Mouse (Mus musculus) forebrain, embryonic 14.5 days (tissue): Measurements from ENCODE around the gene Hecw2. TPM values are rescaled to one million over a fixed set of nuclear protein-coding genes. Genes with fewer than 3 reads are reported as not detected.

Experiments used
- ATAC-seq: fragments of 200-750 bp; cut with Nextera tagmentation; 2 replicates; pipeline ENCODE4 v1.8.0; 2017; ENCODE audit warnings: mild to moderate bottlenecking, moderate library complexity
- DNase-seq: peaks from one replicate; pipeline ENCODE4 v3.0.0-alpha.2; 2015; ENCODE audit warnings: low spot score
- H3K27ac ChIP-seq: fragments of 300-500 bp; sonication (generic); 2 replicates; pipeline ENCODE4 v1.5.1; 2014; ENCODE audit warnings: low read depth, mild to moderate bottlenecking, control low read depth, low read length, moderate library complexity
- H3K27me3 ChIP-seq: fragments of 300-500 bp; sonication (generic); replicated peaks from 2 replicates; pipeline ENCODE4 v1.6.1; 2014; ENCODE audit warnings: low read length, control low read depth, mixed read lengths; ENCODE audit not compliant: control insufficient read depth, insufficient read depth
- H3K36me3 ChIP-seq: fragments of 300-500 bp; sonication (generic); 2 replicates; pipeline ENCODE4 v1.6.1; 2014; ENCODE audit warnings: low read length, control low read depth; ENCODE audit not compliant: control insufficient read depth, insufficient read depth
- H3K4me1 ChIP-seq: fragments of 300-500 bp; sonication (generic); 2 replicates; pipeline ENCODE4 v1.6.1; 2014; ENCODE audit warnings: antibody characterized with exemption, low read length, control low read depth; ENCODE audit not compliant: control insufficient read depth, insufficient read depth
- H3K4me2 ChIP-seq: fragments of 300-500 bp; sonication (generic); 2 replicates; pipeline ENCODE4 v1.6.1; 2014; ENCODE audit warnings: mild to moderate bottlenecking, control low read depth, low read length
- H3K4me3 ChIP-seq: fragments of 300-500 bp; sonication (generic); 2 replicates; pipeline ENCODE4 v1.5.1; 2014; ENCODE audit warnings: low read depth, low read length, control low read depth
- H3K9ac ChIP-seq: fragments of 300-500 bp; sonication (generic); 2 replicates; pipeline ENCODE4 v1.6.1; 2014; ENCODE audit warnings: mild to moderate bottlenecking, low read length, control low read depth, moderate library complexity
- H3K9me3 ChIP-seq: fragments of 300-500 bp; sonication (generic); replicated peaks from 2 replicates; pipeline ENCODE4 v1.6.1; 2016; ENCODE audit warnings: low read length, control low read depth, mixed read lengths; ENCODE audit not compliant: control insufficient read depth
- WGBS: fragments of 180-500 bp; shearing (Covaris S2); extraction: QIAGEN DNeasy Blood & Tissue Kit; methylation state at CpG from one replicate; pipeline ENCODE4 v1.1.7; 2014; 5-methylcytosine and 5-hydroxymethylcytosine counted together
- microRNA-seq: library from miRNA; unstranded; fragments of <30 nt; microRNA quantifications from one replicate; pipeline ENCODE4, GENCODE M21; 2016
- polyA plus RNA-seq: library from polyadenylated mRNA; unstranded; fragments of >200 nt; fragmentation: Nextera tagmentation; extraction: Ambion mirVana; gene quantifications from 2 replicates; pipeline ENCODE4 v1.2.1, GENCODE M21; 2014

Hecw2 gene
- polyA plus RNA-seq, 1 experiment from 2014 or later, result 1.7 TPM

GRCm38 (mm10) chr1:53772967-53773366, 422.0 kb downstream of the Hecw2 start:
- no peak overlapping the region for H3K4me3 ChIP-seq
- no peaks in the 10 kb centered on the region for H3K36me3 ChIP-seq
- ATAC-seq (no peak), DNase-seq (no peak)
- H3K9me3 ChIP-seq, result no peaks in the 10 kb centered on the region
- H3K9ac ChIP-seq, result no peak overlapping the region
- WGBS, result 95% methylated on average over 3 of the region's 3 CpGs
- no peaks in the 10 kb centered on the region for H3K4me1 ChIP-seq
- H3K27ac ChIP-seq, result no peak overlapping the region
- H3K4me2 ChIP-seq, result no peak overlapping the region
- no peaks in the 10 kb centered on the region for H3K27me3 ChIP-seq

- H3K36me3 ChIP-seq, result no peaks in the 10 kb centered on the region
- no peak overlapping the region for H3K27ac ChIP-seq
- WGBS, result 93% methylated on average over 6 of the region's 6 CpGs
- H3K4me2 ChIP-seq, result no peak overlapping the region
- H3K4me1 ChIP-seq, result no peaks in the 10 kb centered on the region
- no peaks in the 10 kb centered on the region for H3K27me3 ChIP-seq
- H3K9me3 ChIP-seq, result no peaks in the 10 kb centered on the region
- no peak overlapping the region for H3K9ac ChIP-seq
- ATAC-seq (no peak), DNase-seq (no peak)
- H3K4me3 ChIP-seq, result no peak overlapping the region
Observed at GRCm38 (mm10) chr1:53771476-53771875, 423.5 kb downstream of the Hecw2 start.

- Histone ChIP-seq H3K4me2 (no peak overlapping the region), H3K9me3 (no peaks in the 10 kb centered on the region)
Observed at GRCm38 (mm10) chr1:53766112-53766511, 428.9 kb downstream of the Hecw2 start.

GRCm38 (mm10) chr1:53757316-53757715, 437.7 kb downstream of the Hecw2 start:
- no peak overlapping the region for H3K9ac ChIP-seq
- ATAC-seq (no peak), DNase-seq (no peak)
- no peak overlapping the region for H3K4me2 ChIP-seq
- WGBS, result 91% methylated on average over 4 of the region's 4 CpGs
- no peaks in the 10 kb centered on the region for H3K27me3 ChIP-seq
- H3K4me1 ChIP-seq, result no peaks in the 10 kb centered on the region
- H3K27ac ChIP-seq, result no peak overlapping the region
- H3K4me3 ChIP-seq, result no peak overlapping the region
- no peaks in the 10 kb centered on the region for H3K36me3 ChIP-seq
- H3K9me3 ChIP-seq, result no peaks in the 10 kb centered on the region

More at GRCm38 (mm10) chr1:53766112-53766511, 428.9 kb downstream of the Hecw2 start:
- Histone ChIP-seq H3K27me3 (no peaks in the 10 kb centered on the region), H3K27ac (no peak overlapping the region), H3K9ac (no peak overlapping the region), H3K4me3 (no peak overlapping the region), H3K4me1 (no peaks in the 10 kb centered on the region), H3K36me3 (no peaks in the 10 kb centered on the region)
- ATAC-seq (no peak), DNase-seq (no peak)
- 87% methylated on average over 2 of the region's 2 CpGs for WGBS

Small RNA genes within 50 kb of the gene (microRNA-seq; reads per million reads assigned to microRNA genes)
- not detected for gene Mir7681

Other genes starting within 250 kb of the Hecw2 start
- gene Ccdc150, start 55.5 kb upstream of the Hecw2 start, polyA plus RNA-seq, result 0.07 and 0.10 TPM in 2 replicates
- 19.0 and 24.4 TPM in 2 replicates for gene Gtf3c3, start 243.8 kb upstream of the Hecw2 start, polyA plus RNA-seq